Mouse (Mus musculus): ENCODE measurements around the gene Itga1. TPM values are rescaled to one million over a fixed set of nuclear protein-coding genes. Genes with fewer than 3 reads are reported as not detected.
A peak's percentile ranks its signal among the peaks of the same experiment; 100 is the strongest.

Itga1 gene
- 15.8 and 26.1 TPM in 2 replicates for polyA plus RNA-seq (2016; fragmentation: Nextera tagmentation; extraction: Ambion mirVana)

- Histone ChIP-seq H3K27ac (peak within 1 kb of the TSS; percentile 91), H3K4me3 (peak within 1 kb of the TSS; percentile 68), H3K27me3 (ENCODE audit: insufficient read depth, poor library complexity, severe bottlenecking) (no peaks in the 10 kb centered on the region), H3K4me1 (no peaks in the 10 kb centered on the region), H3K36me3 (no peaks in the 10 kb centered on the region), H3K9me3 (0 out of 2 replicates have a peak, but pooled peaks cover 3% of the 10 kb centered on the region)
- WGBS, result under 1% methylated on average over 39 of the region's 39 CpGs
- peak; percentile 90 for DNase-seq (ENCODE audit: low spot score)
Observed at GRCm38 (mm10) chr13:115101355-115102191, at the start of gene Itga1, which contains the start of gene Gm49395. Itga1 (minus strand) TSS chr13:115101964. Gm49395 (minus strand) TSS chr13:115101921.

- H3K4me1 ChIP-seq, result no peaks in the 10 kb centered on the region
- 90% methylated on average over 1 of the region's 1 CpGs for WGBS
- H3K4me3 ChIP-seq, result no peak overlapping the region
- no peaks in the 10 kb centered on the region for H3K9me3 ChIP-seq
- DNase-seq (ENCODE audit: low spot score), result no peak
- H3K27me3 ChIP-seq (ENCODE audit: insufficient read depth, poor library complexity, severe bottlenecking), result no peaks in the 10 kb centered on the region
- H3K27ac ChIP-seq, result no peak overlapping the region
- no peaks in the 10 kb centered on the region for H3K36me3 ChIP-seq
Observed at GRCm38 (mm10) chr13:115150602-115151001, 48.8 kb upstream of the Itga1 start.

GRCm38 (mm10) chr13:115149849-115150248, 48.1 kb upstream of the Itga1 start:
- H3K4me1 ChIP-seq, result no peaks in the 10 kb centered on the region
- no peaks in the 10 kb centered on the region for H3K27me3 ChIP-seq (ENCODE audit: insufficient read depth, poor library complexity, severe bottlenecking)
- H3K36me3 ChIP-seq, result no peaks in the 10 kb centered on the region
- 89% methylated on average over 6 of the region's 6 CpGs for WGBS
- H3K27ac ChIP-seq, result no peak overlapping the region
- H3K9me3 ChIP-seq, result no peaks in the 10 kb centered on the region
- no peak for DNase-seq (ENCODE audit: low spot score)
- no peak overlapping the region for H3K4me3 ChIP-seq

DNA sequence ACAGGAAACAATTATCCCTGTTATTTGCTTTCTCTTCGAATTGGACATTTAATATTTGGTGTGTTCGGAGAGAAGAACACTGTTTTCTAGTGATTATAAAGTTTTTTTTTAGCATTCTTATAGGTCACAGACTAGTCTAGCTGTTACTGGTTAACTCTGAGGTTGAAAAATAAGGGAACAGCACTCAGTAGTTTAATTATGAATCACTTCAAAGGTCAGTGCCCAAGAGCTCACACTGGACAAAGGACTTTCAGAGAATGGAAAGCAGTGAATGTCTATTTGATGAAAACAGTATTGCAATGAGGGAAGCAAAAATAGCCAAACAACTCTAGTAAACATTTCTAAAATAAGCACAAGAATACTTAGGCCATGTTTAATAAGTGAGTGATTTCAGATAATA, 41.8 kb upstream of the Itga1 start:
- H3K4me3 ChIP-seq, result no peak overlapping the region
- no peaks in the 10 kb centered on the region for H3K27me3 ChIP-seq (ENCODE audit: insufficient read depth, poor library complexity, severe bottlenecking)
- H3K27ac ChIP-seq, result no peak overlapping the region
- DNase-seq (ENCODE audit: low spot score), result no peak
- no peaks in the 10 kb centered on the region for H3K4me1 ChIP-seq
- WGBS, result 87% methylated on average over 2 of the region's 2 CpGs
- H3K9me3 ChIP-seq, result no peaks in the 10 kb centered on the region
- H3K36me3 ChIP-seq, result no peaks in the 10 kb centered on the region

DNA sequence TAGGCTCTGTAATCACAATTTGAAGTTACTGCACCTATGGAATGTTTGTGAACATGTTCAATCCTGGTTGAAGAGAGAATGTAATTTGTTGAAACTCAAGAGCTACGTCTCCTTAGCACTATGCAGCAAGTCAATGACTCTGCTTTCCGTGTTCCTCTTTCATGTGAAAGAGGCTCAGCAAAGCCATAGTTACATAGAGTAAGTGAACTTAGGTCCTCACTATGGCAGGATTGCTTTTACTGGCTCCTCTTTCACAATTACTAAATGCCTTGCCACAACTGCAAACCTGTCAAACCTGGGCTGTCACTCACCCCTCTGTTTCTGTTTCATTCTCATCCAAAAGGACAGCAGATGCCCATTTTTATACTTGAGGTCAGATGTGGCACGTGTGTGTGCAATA, 40.3 kb upstream of the Itga1 start:
- 84% methylated on average over 3 of the region's 3 CpGs for WGBS
- Histone ChIP-seq H3K27me3 (ENCODE audit: insufficient read depth, poor library complexity, severe bottlenecking) (no peaks in the 10 kb centered on the region), H3K36me3 (no peaks in the 10 kb centered on the region), H3K9me3 (no peaks in the 10 kb centered on the region), H3K27ac (no peak overlapping the region), H3K4me1 (no peaks in the 10 kb centered on the region), H3K4me3 (no peak overlapping the region)
- no peak for DNase-seq (ENCODE audit: low spot score)

- Histone ChIP-seq H3K4me3 (no peak overlapping the region), H3K27ac (no peak overlapping the region), H3K27me3 (ENCODE audit: insufficient read depth, poor library complexity, severe bottlenecking) (no peaks in the 10 kb centered on the region), H3K4me1 (no peaks in the 10 kb centered on the region), H3K36me3 (no peaks in the 10 kb centered on the region), H3K9me3 (no peaks in the 10 kb centered on the region)
- DNase-seq (ENCODE audit: low spot score), result no peak
- WGBS, result 86% methylated on average over 7 of the region's 7 CpGs
Observed at GRCm38 (mm10) chr13:115138513-115138912, 36.7 kb upstream of the Itga1 start.

DNA sequence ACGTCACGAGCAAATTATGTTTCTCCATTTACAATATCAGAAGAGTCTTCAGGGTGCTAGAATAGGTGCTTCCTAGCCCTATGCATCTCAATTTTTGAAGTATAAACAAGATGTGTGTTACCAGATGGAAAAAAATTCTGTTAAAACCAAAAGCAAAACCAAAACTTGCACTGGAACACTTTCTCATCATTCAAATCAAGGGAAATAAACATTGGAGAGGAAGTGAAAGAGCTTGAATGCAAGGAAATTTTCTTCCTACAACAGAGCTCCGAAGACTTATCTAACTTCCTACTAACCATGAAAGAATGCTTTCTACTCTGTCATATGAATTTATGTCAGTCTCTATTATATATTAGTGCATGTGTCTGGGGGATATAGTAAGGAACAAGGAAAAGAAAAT, 35.0 kb upstream of the Itga1 start:
- 76% methylated on average over 3 of the region's 3 CpGs for WGBS
- H3K9me3 ChIP-seq, result no peaks in the 10 kb centered on the region
- peaks cover 6% of the 10 kb centered on the region; the same call in 1 of the 2 replicates for H3K4me1 ChIP-seq
- no peak overlapping the region for H3K27ac ChIP-seq
- DNase-seq (ENCODE audit: low spot score), result no peak
- H3K27me3 ChIP-seq (ENCODE audit: insufficient read depth, poor library complexity, severe bottlenecking), result no peaks in the 10 kb centered on the region
- H3K4me3 ChIP-seq, result no peak overlapping the region
- no peaks in the 10 kb centered on the region for H3K36me3 ChIP-seq

GRCm38 (mm10) chr13:115132435-115132834, 30.7 kb upstream of the Itga1 start:
- H3K27me3 ChIP-seq (ENCODE audit: insufficient read depth, poor library complexity, severe bottlenecking), result no peaks in the 10 kb centered on the region
- H3K4me3 ChIP-seq, result no peak overlapping the region
- H3K4me1 ChIP-seq, result peaks cover 9% of the 10 kb centered on the region; the same call in 1 of the 2 replicates
- no peaks in the 10 kb centered on the region for H3K36me3 ChIP-seq
- H3K9me3 ChIP-seq, result no peaks in the 10 kb centered on the region
- peak overlapping the region; percentile 62 for H3K27ac ChIP-seq
- WGBS, result 23% methylated on average over 5 of the region's 5 CpGs
- no peak for DNase-seq (ENCODE audit: low spot score)

- no peak overlapping the region for H3K27ac ChIP-seq
- no peaks in the 10 kb centered on the region for H3K36me3 ChIP-seq
- peaks cover 9% of the 10 kb centered on the region; the same call in 1 of the 2 replicates for H3K4me1 ChIP-seq
- no peak for DNase-seq (ENCODE audit: low spot score)
- no peaks in the 10 kb centered on the region for H3K27me3 ChIP-seq (ENCODE audit: insufficient read depth, poor library complexity, severe bottlenecking)
- no peak overlapping the region for H3K4me3 ChIP-seq
- 61% methylated on average over 3 of the region's 3 CpGs for WGBS
- H3K9me3 ChIP-seq, result no peaks in the 10 kb centered on the region
Observed at GRCm38 (mm10) chr13:115131381-115131780, 29.6 kb upstream of the Itga1 start.

DNA sequence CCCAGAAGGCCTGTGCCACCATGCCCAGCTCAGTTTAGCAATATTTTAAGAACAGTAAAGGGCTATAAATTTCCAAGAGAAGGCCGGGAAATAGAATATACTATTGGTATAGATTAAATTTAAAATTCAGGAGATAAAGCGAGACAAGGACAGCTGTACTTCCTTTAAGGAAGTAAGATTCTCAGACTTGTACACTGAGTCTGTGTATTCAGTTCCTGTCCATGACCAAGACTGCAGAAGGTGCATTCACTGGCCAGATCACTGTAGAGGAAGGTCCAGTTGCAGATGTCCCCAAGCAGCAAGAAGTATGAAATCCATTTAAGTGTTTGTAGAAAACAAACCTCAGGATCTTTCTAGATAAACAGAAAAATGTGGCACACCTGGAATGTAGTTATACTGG, 28.3 kb upstream of the Itga1 start:
- 78% methylated on average over 2 of the region's 2 CpGs for WGBS
- no peak for DNase-seq (ENCODE audit: low spot score)
- no peaks in the 10 kb centered on the region for H3K36me3 ChIP-seq
- no peak overlapping the region for H3K4me3 ChIP-seq
- H3K9me3 ChIP-seq, result no peaks in the 10 kb centered on the region
- no peaks in the 10 kb centered on the region for H3K27me3 ChIP-seq (ENCODE audit: insufficient read depth, poor library complexity, severe bottlenecking)
- H3K27ac ChIP-seq, result no peak overlapping the region
- H3K4me1 ChIP-seq, result peaks cover 9% of the 10 kb centered on the region; the same call in 1 of the 2 replicates

- Histone ChIP-seq H3K27me3 (ENCODE audit: insufficient read depth, poor library complexity, severe bottlenecking) (no peaks in the 10 kb centered on the region), H3K36me3 (no peaks in the 10 kb centered on the region), H3K4me1 (peaks cover 12% of the 10 kb centered on the region; the same call in 1 of the 2 replicates), H3K9me3 (no peaks in the 10 kb centered on the region), H3K27ac (no peak overlapping the region), H3K4me3 (no peak overlapping the region)
- DNase-seq (ENCODE audit: low spot score), result no peak
- WGBS, result 87% methylated on average over 1 of the region's 1 CpGs
Observed at GRCm38 (mm10) chr13:115127826-115128225, 26.1 kb upstream of the Itga1 start.

DNA sequence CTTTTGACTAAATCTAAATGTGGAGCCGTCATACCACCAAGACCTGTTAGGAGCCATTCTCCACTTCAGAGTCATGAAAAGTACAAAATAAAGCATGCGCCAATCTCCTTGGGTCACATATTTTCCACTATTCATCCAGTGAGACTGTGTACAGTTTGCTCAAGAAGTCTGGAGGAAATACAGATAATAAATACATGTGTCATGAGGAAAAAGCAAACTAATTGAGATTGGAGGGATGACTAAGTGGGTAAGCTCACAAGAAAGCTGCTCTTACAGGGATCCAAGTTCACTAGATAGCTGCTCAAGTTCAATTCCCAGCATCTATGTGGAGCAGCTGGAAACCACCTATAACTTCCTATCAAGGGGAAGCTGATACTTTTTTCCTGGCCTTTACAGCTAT, 24.8 kb upstream of the Itga1 start:
- no peaks in the 10 kb centered on the region for H3K9me3 ChIP-seq
- peaks cover 5% of the 10 kb centered on the region; the same call in 1 of the 2 replicates for H3K4me1 ChIP-seq
- DNase-seq (ENCODE audit: low spot score), result no peak
- no peak overlapping the region for H3K4me3 ChIP-seq
- WGBS, result 96% methylated on average over 2 of the region's 2 CpGs
- no peaks in the 10 kb centered on the region for H3K27me3 ChIP-seq (ENCODE audit: insufficient read depth, poor library complexity, severe bottlenecking)
- H3K27ac ChIP-seq, result no peak overlapping the region
- H3K36me3 ChIP-seq, result no peaks in the 10 kb centered on the region

DNA sequence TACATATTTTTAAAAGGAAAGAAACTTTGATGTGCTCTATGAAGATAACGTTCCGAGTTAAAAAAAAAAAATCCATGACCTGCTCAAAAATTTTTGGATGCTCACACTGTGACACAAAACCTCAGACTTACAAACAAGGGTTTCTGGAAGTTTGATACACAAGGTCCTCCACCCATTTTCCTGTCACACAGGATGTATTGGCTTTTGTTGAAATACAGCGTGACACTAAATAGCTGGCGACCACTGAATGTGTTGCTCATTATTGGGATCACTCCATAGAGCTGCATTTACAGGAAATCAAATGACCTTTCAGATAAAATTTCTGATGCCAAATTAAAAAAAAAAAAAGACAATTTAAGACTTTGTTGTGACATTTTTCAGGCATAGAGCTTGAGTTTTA, 23.4 kb upstream of the Itga1 start:
- DNase-seq (ENCODE audit: low spot score), result no peak
- peaks cover 2% of the 10 kb centered on the region; the same call in 1 of the 2 replicates for H3K4me1 ChIP-seq
- no peak overlapping the region for H3K4me3 ChIP-seq
- WGBS, result 82% methylated on average over 4 of the region's 4 CpGs
- H3K36me3 ChIP-seq, result no peaks in the 10 kb centered on the region
- no peaks in the 10 kb centered on the region for H3K27me3 ChIP-seq (ENCODE audit: insufficient read depth, poor library complexity, severe bottlenecking)
- no peak overlapping the region for H3K27ac ChIP-seq
- H3K9me3 ChIP-seq, result no peaks in the 10 kb centered on the region
